Mouse (Mus musculus) heart, adult 18-20 months (tissue): ENCODE results near the gene Obsl1. TPM values are rescaled to one million over a fixed set of nuclear protein-coding genes. Genes with fewer than 3 reads are reported as not detected.
A peak's percentile ranks its signal among the peaks of the same experiment; 100 is the strongest.

ENCODE experiments used
- DNase-seq, 2 experiments: peaks; one replicate each; pipeline ENCODE4 v3.0.0; 2021 to 2022; ENCODE audit warnings: mixed read lengths in 1 of 2
- long read RNA-seq, 2 experiments: library from polyadenylated mRNA; stranded (forward); transcript quantifications; one replicate each; pipeline ENCODE4 v2.0.0; 2021
- total RNA-seq, 2 experiments: library from RNA; stranded (reverse); gene quantifications; 2 replicates each; pipeline ENCODE4 v1.2.3; 2021

The Obsl1 gene
- total RNA-seq = 100 to 1,000 TPM; 107 to 108 TPM
- long read RNA-seq, experiment 1, full-length matches to known transcripts = 4 of 20 reads
- long read RNA-seq, experiment 1, partial matches to known transcripts = 13 of 20 reads
- long read RNA-seq, experiment 1, other reads (novel, unspliced or antisense) = 3 of 20 reads
- long read RNA-seq, experiment 2, partial matches to known transcripts = 3 of 9 reads
- long read RNA-seq, experiment 2, other reads (novel, unspliced or antisense) = 4 of 9 reads

DNA sequence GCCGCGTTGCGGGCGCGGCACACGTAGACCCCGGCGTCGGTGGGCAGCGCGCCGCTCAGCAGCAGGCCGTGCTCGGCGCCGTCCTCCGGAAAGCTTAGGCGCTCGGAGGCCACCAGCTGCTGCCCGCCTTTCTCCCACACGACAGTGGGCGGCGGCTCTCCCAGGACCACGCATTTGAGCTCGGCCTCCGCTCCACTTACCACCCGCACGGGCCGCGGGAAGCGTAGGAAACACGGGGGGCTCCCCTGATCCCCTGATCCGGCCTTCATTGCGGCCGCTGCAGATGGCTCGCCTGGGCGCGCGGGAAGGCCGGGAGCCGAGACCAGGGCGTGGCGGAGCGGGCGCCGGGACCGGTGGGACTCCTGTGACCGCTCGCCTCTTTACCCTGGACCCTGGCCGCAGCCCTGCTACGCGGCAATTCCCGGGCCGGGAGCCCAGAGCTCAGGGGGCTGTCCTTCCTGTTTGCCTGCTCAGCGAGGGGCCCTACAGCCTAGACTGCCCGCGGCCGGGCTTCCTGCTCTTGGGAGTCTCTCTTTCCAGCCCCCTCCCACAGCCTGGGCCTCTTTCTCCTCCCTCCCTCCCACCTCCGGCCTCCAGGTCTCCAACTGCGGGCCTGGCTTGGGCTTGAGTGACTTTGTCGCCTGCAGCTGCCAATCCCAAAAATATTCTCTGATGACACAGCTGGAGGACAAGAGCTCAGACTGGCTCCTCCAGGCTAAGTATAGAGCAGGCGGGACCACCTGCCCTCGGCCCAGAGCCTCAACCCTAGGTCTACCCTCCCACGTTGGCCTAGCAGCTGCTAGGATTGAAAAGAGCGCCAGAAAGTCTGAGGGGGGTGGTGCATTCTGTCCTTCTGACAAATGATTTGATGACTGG, at the start of gene Obsl1:
Gene Obsl1, minus strand, starts transcription at position 497 of the 876 bp plus-strand sequence.
- peak; percentile 79 to 80 for DNase-seq

DNA sequence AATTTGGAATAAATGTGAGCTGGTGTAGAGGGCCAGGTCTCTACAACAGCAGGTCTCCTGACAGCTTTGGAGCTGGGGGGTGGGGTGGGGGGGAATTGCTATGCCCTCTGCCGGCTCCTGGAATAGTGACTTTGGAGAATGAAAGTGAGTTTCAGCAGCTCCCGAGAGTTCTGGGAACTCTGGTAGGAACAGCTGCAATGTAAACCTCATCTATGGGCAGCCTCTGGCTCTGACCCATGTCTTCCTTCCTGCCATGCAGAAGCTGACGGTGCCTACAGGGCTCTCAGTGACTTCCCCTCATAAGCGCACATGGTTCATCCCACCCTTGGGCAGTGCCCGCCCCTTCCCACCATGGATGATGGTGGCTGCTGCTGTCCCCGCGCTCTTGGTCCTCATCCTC, 49.4 kb upstream of the Obsl1 start:
- DNase-seq = no peak

DNA sequence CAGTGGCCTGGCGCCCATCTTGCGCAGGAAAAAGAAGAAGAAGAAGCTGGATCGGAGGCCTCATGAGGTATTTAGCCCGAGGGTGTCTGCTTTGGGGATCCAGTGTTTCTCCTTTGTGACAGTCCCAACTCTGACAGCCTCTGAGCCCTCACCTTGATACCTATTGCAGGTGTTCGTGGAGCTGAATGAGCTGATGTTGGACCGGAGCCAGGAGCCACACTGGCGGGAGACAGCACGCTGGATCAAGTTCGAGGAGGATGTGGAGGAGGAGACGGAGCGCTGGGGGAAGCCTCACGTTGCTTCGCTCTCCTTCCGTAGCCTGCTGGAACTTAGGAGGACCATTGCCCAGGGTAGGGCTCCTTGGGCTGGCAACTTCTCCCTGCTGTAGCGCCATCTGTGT, 44.3 kb upstream of the Obsl1 start:
- DNase-seq = peak in 1 of 2 experiments; percentile 23

DNA sequence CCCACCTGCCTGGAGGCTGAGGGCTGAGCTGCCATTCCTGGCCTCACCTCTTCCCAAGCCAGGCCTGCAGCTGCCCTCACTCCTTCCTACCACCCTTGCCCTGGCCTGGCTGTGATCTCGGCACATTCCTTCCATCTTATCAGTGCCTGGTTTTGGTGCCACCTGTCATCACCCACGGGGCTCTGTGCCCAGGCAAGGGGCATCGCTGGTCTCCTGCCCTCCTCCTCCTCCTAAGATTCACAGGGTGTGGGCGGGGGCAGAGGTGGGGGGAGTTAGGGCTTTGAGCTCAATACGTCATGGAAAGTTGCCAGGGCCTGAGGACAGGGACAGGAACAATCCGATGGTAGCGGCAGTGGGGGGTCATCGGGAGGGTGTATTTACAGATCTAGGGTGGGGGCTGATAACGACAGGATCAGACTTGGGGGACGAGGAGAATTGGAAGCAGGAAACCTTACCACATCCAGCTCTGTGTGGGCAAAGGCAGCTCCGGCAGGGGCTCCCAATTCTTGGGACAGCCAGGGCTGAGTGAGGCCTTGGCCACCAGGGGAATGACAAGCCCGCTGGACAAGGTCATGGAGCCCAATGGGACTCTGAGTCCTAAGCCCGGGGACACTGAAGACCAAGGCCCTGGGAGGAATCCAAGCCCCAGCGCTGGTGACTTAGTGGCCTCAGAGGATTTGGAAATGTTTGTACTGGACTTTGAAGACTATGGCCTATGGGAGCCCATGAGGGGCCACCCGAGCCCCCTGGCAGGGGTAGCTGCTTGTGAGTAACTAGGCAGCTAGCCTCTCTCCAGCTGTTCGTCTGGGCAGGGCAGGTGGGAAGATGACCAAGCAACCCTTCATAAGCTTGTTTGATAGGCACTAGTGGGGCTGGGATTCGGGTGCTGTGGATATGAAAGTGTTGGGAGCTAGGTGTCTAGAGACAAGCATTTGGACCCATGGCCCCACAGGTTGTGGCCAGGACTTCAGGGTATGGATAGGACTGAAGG, 43.3 kb upstream of the Obsl1 start:
- DNase-seq = peak; percentile 80 to 86

DNA sequence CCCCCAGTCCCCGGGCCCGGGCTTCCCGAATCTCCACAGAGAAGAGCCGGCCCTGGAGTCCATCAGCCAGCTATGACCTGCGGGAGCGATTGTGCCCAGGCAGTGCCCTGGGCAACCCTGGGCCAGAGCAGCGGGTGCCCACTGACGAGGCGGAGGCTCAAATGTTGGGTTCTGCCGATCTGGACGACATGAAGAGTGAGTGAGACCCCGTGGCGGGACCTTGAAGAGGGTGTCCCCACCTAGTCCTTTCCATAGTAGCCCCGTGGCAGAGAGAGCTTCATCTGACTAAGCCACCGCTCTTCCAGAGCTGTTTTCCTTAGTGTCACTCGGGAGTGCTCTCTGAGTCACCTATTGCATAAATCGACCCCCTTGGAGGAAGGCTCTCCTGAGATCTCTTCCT, 42.6 kb upstream of the Obsl1 start:
- DNase-seq = no peak

DNA sequence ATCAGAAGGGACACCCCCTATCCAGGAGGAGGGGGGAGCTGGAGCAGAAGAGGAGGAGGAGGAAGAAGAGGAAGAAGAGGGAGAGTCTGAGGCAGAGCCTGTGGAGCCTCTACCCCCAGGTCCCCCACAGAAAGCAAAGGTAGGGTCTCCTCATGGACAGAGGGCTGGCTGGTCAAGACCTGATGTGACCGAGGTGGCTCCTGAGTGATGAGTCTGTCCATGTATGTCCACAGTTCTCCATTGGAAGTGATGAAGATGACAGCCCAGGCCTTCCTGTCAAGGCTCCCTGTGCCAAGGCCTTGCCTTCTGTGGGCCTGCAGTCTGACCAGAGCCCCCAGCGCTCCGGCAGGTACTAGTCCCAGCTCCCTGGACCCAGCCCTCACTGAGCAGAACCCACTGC, 41.8 kb upstream of the Obsl1 start:
- peak in 1 of 2 experiments; percentile 14 for DNase-seq

DNA sequence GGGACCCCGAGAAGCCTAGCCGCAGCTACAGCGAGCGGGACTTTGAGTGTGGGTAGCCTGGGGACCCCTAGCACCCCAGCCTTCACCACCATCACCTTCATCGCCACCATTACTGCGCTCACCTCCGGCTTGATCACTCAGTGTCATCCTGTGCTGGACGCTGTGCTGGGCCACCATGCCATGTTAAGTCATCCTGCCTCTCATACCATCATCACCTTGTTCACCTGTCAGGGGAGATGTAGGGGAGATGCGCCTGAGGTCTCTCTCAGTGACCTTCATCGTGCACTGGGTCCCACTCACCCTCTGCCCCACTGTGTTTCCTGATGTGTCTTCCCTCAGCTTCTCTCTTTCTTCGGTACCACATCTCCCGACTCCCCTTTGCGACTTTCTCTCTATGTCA, 41.1 kb upstream of the Obsl1 start:
- DNase-seq = no peak

DNA sequence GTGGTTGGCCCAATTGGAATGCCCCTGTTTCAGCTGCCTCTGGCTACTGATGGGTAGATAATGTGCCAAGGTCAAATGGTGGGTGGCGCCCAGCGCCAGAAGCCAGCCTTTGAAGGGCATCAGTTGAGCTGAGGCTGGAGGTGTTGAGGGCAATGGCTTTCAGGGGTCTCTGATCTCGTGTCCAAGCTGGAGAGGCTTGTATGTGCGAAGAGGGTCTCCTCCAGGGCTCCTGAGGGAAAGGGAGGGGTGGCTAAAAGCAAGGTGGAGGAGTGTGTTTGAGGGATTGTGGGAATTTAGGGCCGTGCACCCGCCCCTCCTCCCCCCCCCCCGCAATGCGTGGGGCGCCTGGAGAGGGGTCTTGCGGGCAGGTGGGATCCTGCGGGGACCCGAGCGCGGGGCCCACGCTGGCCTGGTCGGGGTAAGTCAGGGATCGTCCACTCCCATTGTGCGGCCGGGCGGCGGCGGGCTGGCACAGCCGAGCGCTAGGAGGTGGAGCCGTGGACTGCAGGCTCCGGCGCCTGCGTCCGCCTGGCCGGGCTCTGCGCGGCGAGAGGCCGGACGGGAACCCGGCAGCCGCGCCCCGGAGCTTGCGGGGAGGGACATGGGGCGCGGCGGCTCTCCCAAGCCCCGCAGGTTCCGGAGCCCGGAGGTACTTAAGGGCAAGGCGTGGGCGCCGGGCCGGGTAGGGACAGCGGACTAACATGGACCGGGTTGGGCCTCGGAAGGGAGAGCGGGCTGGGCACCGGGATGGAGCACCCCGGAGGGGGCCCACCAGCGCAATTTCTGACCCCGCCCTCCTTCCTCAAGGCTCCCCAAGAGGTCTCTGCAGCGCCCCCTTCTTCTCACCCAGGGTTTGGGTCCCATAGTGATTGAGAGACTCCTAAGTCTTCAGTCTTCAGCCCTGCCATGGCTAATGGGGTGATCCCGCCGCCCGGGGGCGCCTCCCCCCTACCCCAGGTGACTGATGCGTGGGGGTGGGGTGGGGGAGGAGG, 40.0 kb upstream of the Obsl1 start, which contains the start of gene Slc4a3:
Gene Slc4a3, plus strand, starts transcription at position 302 of the 992 bp plus-strand sequence.
- peak; percentile 70 to 74 for DNase-seq

DNA sequence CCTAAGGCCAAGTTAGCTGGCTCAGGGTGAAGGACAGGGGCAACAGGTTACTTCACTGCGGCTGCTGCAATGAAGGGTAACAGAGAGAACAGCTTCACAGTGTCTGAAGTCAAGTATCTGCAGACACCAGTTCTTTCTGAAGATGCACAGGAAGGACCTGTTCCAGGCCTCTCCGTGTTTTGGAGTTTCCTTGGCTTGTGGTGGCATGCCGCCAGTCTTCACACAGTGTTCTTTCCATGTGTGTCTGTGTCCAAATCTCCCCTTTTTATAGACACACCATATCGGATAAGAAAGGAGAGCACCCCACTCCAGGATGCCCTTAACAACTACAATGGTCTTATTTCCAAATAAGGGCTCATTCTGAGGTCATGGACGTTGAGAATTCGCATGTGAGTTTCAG, 38.1 kb upstream of the Obsl1 start:
- no peak for DNase-seq

DNA sequence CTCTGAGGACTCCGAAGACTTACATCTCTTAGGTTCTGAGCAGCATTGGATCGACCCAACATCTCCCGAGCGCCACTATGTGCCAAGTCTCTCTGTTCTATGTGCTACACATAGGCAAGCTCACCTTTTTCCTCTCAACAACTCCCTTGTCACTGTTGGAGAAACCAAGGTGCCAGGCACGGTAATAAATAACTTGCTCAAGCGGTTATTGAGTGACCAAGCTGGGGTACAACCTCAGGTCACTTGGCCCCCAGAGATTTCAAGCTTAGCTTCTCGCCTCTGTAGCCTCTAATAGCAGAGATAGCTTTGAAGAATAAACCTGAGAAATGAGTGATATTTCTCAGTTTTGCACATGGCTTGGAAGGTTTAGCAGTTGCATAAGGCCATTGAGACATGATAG, 35.2 kb upstream of the Obsl1 start:
- no peak for DNase-seq

DNA sequence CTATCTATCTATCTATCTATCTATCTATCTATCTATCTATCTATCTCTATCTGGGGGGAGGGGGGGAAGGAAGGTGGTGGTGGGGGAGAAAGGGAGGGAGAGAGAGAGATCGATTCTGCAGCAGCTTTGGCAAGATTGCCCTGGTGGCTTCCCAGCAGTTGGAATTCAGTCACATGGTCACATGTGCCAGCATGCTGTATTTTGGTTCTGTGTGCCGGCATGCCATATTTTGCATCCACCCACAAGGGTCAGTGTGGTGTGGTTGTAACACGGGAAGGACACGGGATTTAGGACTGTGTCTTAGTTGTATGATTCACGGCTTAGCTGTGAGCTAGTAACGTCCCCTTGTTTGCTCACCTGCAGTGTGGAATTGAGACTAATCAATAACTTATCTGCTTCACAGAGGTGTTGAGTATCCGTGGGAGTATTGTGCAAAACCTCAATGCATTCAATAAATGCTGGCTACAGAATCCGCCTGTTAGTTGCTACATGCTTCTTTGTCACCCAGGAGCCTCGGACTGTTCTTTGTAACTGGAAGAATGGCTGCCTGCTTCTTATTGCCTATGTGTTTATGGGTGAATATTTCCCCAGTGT, 32.4 kb upstream of the Obsl1 start:
- peak in 1 of 2 experiments; percentile 12 for DNase-seq

DNA sequence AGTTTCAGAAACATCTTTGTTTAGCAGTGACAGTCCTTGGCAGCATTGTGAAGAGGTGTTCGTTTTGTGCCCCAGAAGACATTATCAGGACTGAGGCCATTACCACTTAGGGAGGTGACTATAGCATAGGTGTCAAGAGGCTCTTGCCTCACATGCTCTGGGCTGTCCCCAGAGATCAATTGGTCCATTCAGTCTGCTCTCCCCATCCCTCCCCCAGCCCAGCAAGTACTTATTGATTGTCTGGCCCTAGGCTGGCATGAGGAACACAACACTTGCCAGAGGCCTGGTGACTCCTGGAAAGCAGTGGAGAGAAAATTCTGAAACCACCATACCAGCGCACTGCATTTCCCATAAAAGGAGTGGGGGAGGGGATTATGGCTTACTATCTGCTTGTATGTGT, 31.3 kb upstream of the Obsl1 start:
- no peak for DNase-seq

DNA sequence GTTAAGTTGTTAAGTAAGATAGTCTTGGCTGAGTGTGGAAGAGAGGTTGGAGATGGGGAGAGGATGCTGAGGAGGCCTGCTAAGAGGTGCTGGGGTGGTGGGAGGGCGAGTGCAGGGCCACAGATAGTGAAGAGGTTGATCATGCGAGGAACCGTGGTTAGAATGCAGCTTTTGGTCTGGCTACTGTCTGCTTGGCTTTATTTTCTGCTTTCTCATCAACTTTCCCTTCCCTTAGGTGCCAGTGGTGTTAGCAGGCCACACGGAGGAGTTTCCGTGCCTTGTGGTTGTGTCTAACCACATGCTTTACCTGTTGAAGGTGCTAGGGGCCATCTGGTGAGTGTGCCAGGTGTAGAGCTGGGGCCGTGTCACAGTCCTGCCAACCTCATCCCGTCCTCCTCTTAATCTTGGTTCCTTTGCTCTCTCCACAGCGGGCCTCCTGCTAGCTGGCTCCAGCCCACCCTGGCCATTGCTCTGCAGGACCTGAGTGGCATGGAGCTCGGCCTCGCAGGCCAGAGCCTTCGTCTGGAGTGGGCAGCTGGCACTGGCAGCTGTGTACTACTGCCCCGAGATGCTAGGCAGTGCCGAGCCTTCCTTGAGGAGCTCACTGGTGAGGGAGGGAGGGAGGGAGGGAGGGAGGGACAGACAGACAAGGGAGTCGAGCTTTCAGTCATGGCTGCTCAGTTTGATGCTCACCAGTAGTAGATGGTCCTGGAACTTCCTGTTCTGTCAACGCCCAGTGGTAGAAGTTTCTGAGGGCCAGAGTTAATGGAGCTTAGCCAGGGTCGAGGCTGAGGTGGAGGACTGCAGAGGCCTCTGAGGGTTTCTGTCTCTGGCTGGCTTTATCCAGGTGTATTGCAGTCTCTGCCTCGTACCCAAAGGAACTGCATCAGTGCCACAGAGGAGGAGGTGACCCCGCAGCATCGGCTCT, 27.3 kb upstream of the Obsl1 start:
- no peak for DNase-seq

DNA sequence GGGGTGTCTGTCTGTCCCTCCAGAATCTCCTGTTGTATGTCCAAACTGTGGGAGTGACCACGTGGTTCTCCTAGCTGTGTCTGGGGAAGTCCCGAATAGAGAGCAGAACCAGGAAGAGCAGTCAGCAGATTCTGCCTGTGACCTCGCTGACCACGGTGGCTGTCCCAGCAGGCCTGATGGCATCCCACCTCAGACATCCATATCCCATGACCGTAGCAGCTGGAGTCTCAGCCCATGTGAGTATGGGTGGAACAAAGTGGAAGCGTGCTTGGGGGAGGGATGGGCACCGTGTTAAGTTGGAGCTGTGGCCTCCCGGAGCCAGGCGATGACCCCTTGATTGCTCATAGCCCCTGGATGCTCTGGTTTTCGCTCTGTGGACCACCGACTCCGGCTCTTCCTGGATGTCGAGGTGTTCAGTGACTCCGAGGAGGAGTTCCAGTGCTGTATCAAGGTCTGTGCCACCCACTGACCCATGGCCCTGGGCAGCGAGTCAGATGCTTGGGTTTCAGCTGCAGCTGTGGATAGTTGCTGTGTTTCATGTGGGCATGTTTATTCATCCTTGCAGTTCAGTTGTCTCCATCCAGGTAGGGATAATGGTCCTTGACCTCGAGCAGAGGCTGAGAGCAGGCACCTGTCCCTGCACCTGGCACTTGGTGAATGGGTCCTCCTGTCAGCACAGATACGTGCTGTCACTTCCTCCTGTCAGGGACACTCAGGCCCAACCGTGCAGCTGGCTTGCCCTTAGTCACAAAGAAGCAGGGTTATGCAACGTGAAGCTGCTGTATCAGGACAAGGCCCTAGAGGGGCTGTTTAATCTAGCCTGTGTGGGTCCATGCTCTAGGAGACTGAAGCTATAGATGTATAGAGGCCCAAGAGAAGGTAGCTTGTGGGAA, 26.3 kb upstream of the Obsl1 start:
- no peak for DNase-seq

DNA sequence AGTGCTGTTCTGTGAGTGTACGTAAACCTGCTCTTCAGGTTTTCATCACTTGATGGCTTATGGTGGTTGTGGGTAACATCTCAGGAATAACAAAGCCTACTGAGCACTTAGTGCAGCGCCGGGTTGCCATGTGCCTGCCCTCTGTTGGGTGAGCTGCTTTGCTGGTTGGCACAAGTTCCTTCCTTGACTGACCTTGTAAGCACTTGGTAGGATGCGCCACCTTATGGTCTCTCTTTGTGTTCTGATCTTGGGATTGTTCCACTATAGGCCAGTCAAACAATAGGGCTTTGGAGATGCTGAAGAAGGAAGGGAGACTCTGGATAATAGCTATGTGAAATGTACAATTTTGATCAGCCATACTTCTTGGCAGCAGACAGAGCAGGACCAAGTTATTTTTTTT, 24.3 kb upstream of the Obsl1 start:
- DNase-seq = no peak

DNA sequence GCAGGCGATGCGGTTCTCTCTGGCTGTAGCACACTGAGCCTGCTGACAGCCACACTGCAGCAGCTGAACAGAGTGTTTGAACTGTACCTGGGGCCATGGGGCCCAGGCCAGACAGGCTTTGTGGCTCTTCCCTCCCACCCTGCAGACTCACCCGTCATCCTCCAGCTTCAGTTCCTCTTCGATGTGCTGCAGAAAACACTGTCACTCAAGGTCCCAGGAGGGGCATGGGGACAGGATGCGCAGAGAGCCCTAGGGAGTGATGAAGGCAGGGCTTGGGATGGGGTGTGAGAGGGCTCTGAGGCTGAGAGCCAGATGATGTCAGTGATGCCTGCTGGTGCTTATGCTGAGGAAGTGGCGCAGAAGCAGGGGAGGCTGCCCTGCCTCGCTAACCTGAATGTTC, 18.4 kb upstream of the Obsl1 start:
- peak in 1 of 2 experiments; percentile 45 for DNase-seq

DNA sequence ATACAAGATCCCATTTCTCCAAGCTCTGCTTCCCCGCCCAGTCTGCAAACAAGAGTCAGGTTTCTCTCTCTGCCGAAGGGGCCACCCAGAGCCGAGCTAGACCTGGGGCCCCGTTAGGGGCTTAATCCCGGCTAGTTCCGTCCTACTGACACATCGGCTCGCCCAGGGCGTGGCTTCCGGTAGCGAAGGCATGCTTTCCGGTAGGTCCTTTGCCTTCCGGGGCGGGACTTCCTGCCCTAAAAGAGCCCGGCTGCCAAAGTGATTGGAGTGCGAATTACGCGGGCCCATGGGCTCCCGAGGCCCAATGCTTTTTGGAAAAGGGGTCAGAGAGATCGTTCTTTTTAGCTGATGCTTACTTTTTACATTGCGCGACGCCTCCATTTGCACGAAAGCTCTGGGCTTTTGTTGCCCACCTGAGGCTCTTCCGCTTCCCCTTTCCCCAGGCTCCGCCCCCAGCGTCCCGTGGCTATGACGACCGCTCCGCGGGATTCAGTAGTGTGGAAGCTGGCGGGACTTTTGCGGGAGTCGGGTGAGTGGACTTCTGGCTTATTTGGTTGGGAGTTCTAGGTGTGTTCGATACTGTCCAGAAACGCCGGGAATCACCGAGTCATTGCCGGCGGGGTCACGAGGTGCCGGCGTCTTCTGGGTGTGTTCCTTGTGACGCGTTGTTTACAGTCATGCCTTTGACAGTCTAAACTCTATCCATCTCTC, 15.2 kb upstream of the Obsl1 start, which contains the start of gene Stk11ip:
Gene Stk11ip, plus strand, starts transcription at position 209 of the 711 bp plus-strand sequence.
- peak; percentile 95 to 97 for DNase-seq

DNA sequence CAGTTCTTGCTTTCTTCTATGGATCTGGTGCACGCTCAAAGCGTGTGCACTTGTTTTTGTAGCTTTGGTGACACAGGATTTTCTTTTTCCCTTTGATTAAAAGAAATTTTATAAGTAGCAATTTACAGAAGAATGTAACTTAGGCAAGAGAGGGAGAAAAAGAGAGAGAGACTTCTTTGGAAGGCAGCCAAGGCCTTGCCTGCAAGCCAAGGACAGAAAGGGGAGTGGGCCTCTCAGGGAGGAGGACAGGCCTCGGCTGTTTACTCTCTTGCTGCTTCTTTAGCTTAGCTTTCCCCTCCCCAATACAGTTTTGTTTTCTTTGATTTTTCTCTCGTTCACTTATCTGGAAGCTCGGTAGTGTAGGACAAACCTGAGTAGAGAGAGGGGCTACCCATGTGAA, 13.3 kb upstream of the Obsl1 start:
- no peak for DNase-seq
